ENCODE assay signal across 9 mouse cellular contexts in the genomic region with DNA sequence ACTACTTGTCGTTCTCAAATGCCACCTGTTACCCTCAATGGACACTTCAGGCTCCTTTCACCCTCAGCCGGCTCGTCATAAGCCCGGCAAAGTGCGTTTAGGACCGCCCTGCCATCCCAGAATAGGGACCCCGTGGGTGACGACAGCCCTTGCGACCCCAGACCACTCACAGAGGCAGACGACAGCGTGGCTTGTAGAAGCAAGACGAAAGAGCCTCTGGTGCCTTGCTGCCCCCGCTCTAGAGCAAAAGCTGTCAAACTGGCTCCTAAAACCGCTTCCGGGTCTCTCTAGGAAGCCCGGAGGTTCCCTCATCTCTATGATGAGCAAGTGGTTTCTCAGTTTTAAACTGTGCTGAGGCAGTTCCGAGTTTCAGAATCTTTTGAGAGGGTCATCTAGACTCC. TPM values are rescaled to one million over a fixed set of nuclear protein-coding genes. Genes with fewer than 3 reads are reported as not detected.
DNase-seq lines count a peak whose midpoint lies in the region; ATAC-seq lines count a peak whose summit lies in the region.
"Had no signal": no experiment of that assay in that cellular context is flagged by ENCODE, and none has a peak within 500 bp of the region (broad histone marks: within the 10 kb centered on the region; RNA-seq: fewer than 3 reads in every experiment).

TSS of gene Sdr42e1 (minus strand) at position 260 of the 401 bp plus-strand sequence.

- peak within 1 kb of the TSS; percentile 33 for H3K4me3 ChIP-seq in forebrain, embryonic 11.5 days (ENCODE audit: low read depth, low read length)
- H3K4me3 ChIP-seq in liver, embryonic 16.5 days (ENCODE audit: low read depth, low read length): peak within 1 kb of the TSS; percentile 58
- H3K4me3 ChIP-seq in neural tube, embryonic 11.5 days (ENCODE audit: low read depth, low read length): peak within 1 kb of the TSS; percentile 36
- peak within 1 kb of the TSS; percentile 43 for H3K4me3 ChIP-seq in stomach, embryonic 14.5 days (ENCODE audit: low read depth, low read length)

- H3K4me1 ChIP-seq in forebrain, embryonic 11.5 days (replicated peaks; ENCODE audit: control insufficient read depth, insufficient read depth, low read length): no peaks in the 10 kb centered on the region
- H3K4me1 ChIP-seq in liver, embryonic 16.5 days (ENCODE audit: control insufficient read depth, low read depth, low read length): no peaks in the 10 kb centered on the region; the same call in 1 of the 2 replicates
- no peaks in the 10 kb centered on the region for H3K4me1 ChIP-seq in neural tube, embryonic 11.5 days (ENCODE audit: control insufficient read depth, insufficient read depth, low read length)
- peaks cover 5% of the 10 kb centered on the region; the same call in 1 of the 2 replicates for H3K4me1 ChIP-seq in stomach, embryonic 14.5 days (ENCODE audit: control insufficient read depth, insufficient read depth, low read length)

- H3K9ac ChIP-seq in forebrain, embryonic 11.5 days (ENCODE audit: low read length): 0 out of 2 replicates have a peak within 1 kb of the TSS, but pooled peaks have one; percentile 33
- H3K9ac ChIP-seq in liver, embryonic 16.5 days (ENCODE audit: low read depth, low read length): peak within 1 kb of the TSS; percentile 55
- H3K9ac ChIP-seq in neural tube, embryonic 11.5 days (ENCODE audit: low read length): peak within 1 kb of the TSS; percentile 46
- peak within 1 kb of the TSS; percentile 37; the same call in 1 of the 2 replicates for H3K9ac ChIP-seq in stomach, embryonic 14.5 days (replicated peaks; ENCODE audit: low read depth, low read length)

- WGBS in forebrain, embryonic 11.5 days: 19% methylated on average over 17 of the region's 17 CpGs
- WGBS in liver, embryonic 16.5 days (ENCODE audit: insufficient replicate concordance): 9% methylated on average over 17 of the region's 17 CpGs
- 13% methylated on average over 17 of the region's 17 CpGs for WGBS in neural tube, embryonic 11.5 days
- 12% methylated on average over 17 of the region's 17 CpGs for WGBS in stomach, embryonic 14.5 days

- peak within 1 kb of the TSS; percentile 49 for H3K4me2 ChIP-seq in forebrain, embryonic 11.5 days (ENCODE audit: low read depth, low read length, severe bottlenecking)
- peak within 1 kb of the TSS; percentile 44 for H3K4me2 ChIP-seq in liver, embryonic 16.5 days (ENCODE audit: low read depth, low read length)
- peak within 1 kb of the TSS; percentile 60 for H3K4me2 ChIP-seq in neural tube, embryonic 11.5 days (ENCODE audit: low read depth)
- H3K4me2 ChIP-seq in stomach, embryonic 14.5 days (replicated peaks; ENCODE audit: low read depth, low read length): peak within 1 kb of the TSS; percentile 70

- no peaks in the 10 kb centered on the region for H3K9me3 ChIP-seq in forebrain, embryonic 11.5 days (ENCODE audit: control insufficient read depth, low read length)
- H3K9me3 ChIP-seq in liver, embryonic 16.5 days (replicated peaks; ENCODE audit: control insufficient read depth, low read length): no peaks in the 10 kb centered on the region
- no peaks in the 10 kb centered on the region for H3K9me3 ChIP-seq in neural tube, embryonic 11.5 days (ENCODE audit: control insufficient read depth, low read length)
- H3K9me3 ChIP-seq in stomach, embryonic 14.5 days (ENCODE audit: control insufficient read depth, low read depth, low read length): no peaks in the 10 kb centered on the region

- ATAC-seq in cerebellum, adult (ENCODE audit: insufficient number of reproducible peaks, low FRiP score, low TSS enrichment): no peak
- no peak for ATAC-seq in forebrain, embryonic 11.5 days (replicated peaks; ENCODE audit: low FRiP score)
- no peak for ATAC-seq in liver, embryonic 16.5 days (ENCODE audit: low read depth)
- no peak for ATAC-seq in neural tube, embryonic 11.5 days (ENCODE audit: insufficient read depth, low FRiP score, low TSS enrichment)
- no peak for ATAC-seq in stomach, embryonic 14.5 days (ENCODE audit: insufficient number of reproducible peaks, insufficient read depth, low FRiP score, low read depth)

- no peaks in the 10 kb centered on the region for H3K36me3 ChIP-seq in forebrain, embryonic 11.5 days (ENCODE audit: control insufficient read depth, insufficient read depth, low read length)
- no peaks in the 10 kb centered on the region for H3K36me3 ChIP-seq in liver, embryonic 16.5 days (ENCODE audit: control insufficient read depth, insufficient read depth)
- H3K36me3 ChIP-seq in neural tube, embryonic 11.5 days (ENCODE audit: control insufficient read depth, insufficient read depth, low read length): no peaks in the 10 kb centered on the region
- H3K36me3 ChIP-seq in stomach, embryonic 14.5 days (ENCODE audit: control insufficient read depth, insufficient read depth, low read length): no peaks in the 10 kb centered on the region
- H3K36me3 ChIP-seq: G1E had no signal

- no peak within 1 kb of the TSS for H3K27ac ChIP-seq in forebrain, embryonic 11.5 days (ENCODE audit: low read depth, low read length)
- no peak within 1 kb of the TSS for H3K27ac ChIP-seq in liver, embryonic 16.5 days (ENCODE audit: low read length)
- H3K27ac ChIP-seq in neural tube, embryonic 11.5 days (ENCODE audit: low read depth, low read length): no peak within 1 kb of the TSS
- H3K27ac ChIP-seq in stomach, embryonic 14.5 days (ENCODE audit: low read length): no peak within 1 kb of the TSS

- no peaks in the 10 kb centered on the region for H3K27me3 ChIP-seq in forebrain, embryonic 11.5 days (ENCODE audit: control insufficient read depth, insufficient read depth, low read length)
- no peaks in the 10 kb centered on the region for H3K27me3 ChIP-seq in liver, embryonic 16.5 days (ENCODE audit: control insufficient read depth, insufficient read depth, low read depth, low read length)
- no peaks in the 10 kb centered on the region for H3K27me3 ChIP-seq in neural tube, embryonic 11.5 days (ENCODE audit: control insufficient read depth, insufficient read depth, low read length)
- no peaks in the 10 kb centered on the region for H3K27me3 ChIP-seq in stomach, embryonic 14.5 days (ENCODE audit: control insufficient read depth, insufficient read depth, low read length)

- DNase-seq in cerebellum, postnatal 36 days: peak; percentile 5 to 8
- peak; percentile 68 for DNase-seq in forebrain, embryonic 11.5 days (ENCODE audit: low spot score)
- DNase-seq in heart, postnatal 10 days: peak; percentile 57 to 63
- peak; percentile 65 to 73 for DNase-seq in kidney, postnatal 4 days
- DNase-seq in neural tube, embryonic 11.5 days (ENCODE audit: low spot score): peak; percentile 52

- intact Hi-C loops in heart, postnatal 10 days (cut with DNase I): no loop called here

RNA-seq across cellular contexts. Expression of gene Sdr42e1, which starts in this region (rescaled TPM):
- 0.27 TPM in 1 of 2 replicates, not detected in the other for polyA plus RNA-seq in forebrain, embryonic 11.5 days (2014; fragmentation: Nextera tagmentation; extraction: Ambion mirVana)
- total RNA-seq in heart, postnatal 10 days (2021): 1 to 10 TPM; 1.6 to 2.1 TPM
- 3.5 and 3.6 TPM in 2 replicates for polyA plus RNA-seq in liver, embryonic 16.5 days (2015; fragmentation: Nextera tagmentation; extraction: Ambion mirVana)
- 0.73 and 1.0 TPM in 2 replicates for polyA plus RNA-seq in neural tube, embryonic 11.5 days (2014; fragmentation: Nextera tagmentation; extraction: Ambion mirVana)
- 4.0 and 4.1 TPM in 2 replicates for polyA plus RNA-seq in stomach, embryonic 14.5 days (2014; fragmentation: Nextera tagmentation; extraction: Ambion mirVana)
- polyA plus RNA-seq: G1E had no signal

Comparison
In these comparisons a context has a peak if more than half of its experiments do, and no peak if none do; other contexts are left out.
1. Peak in DNase-seq, H3K4me3 ChIP-seq, H3K9ac ChIP-seq and H3K4me2 ChIP-seq in forebrain, embryonic 11.5 days; RNA of the gene not detected or under 1 TPM.
2. DNase-seq: peak in every context shown above with its lines; median percentile 69 in kidney, postnatal 4 days; 68 in forebrain, embryonic 11.5 days; 60 in heart, postnatal 10 days; 52 in neural tube, embryonic 11.5 days; 6 in cerebellum, postnatal 36 days.